Mouse (Mus musculus) limb, embryonic 14.5 days (tissue): Measurements from ENCODE around the gene Leng1. TPM values are rescaled to one million over a fixed set of nuclear protein-coding genes. Genes with fewer than 3 reads are reported as not detected.
A peak's percentile ranks its signal among the peaks of the same experiment; 100 is the strongest.
"Not testable (repeated sequence)": the region's sequence is repeated elsewhere in the genome, so short reads cannot be mapped to it uniquely, and the experiment has no call there.

Source experiments
- ATAC-seq: fragments of 200-750 bp; cut with Nextera tagmentation; 2 replicates; pipeline ENCODE4 v1.8.0; 2017; ENCODE audit warnings: low read depth, moderate number of reproducible peaks, moderate TSS enrichment; ENCODE audit not compliant: low FRiP score
- DNase-seq: peaks from one replicate; pipeline ENCODE4 v3.0.0-alpha.2; 2015; ENCODE audit warnings: low spot score
- H3K27ac ChIP-seq: fragments of 300-500 bp; sonication (generic); replicated peaks from 2 replicates; pipeline ENCODE4 v1.5.1; 2014; ENCODE audit warnings: low read depth, mild to moderate bottlenecking, low read length, moderate library complexity, mixed read lengths
- H3K27me3 ChIP-seq: fragments of 300-500 bp; sonication (generic); 2 replicates; pipeline ENCODE4 v1.6.1; 2014; ENCODE audit warnings: low read length, mixed read lengths; ENCODE audit not compliant: control insufficient read depth, insufficient read depth
- H3K36me3 ChIP-seq: fragments of 300-500 bp; sonication (generic); 2 replicates; pipeline ENCODE4 v1.6.1; 2014; ENCODE audit warnings: mild to moderate bottlenecking, low read length, moderate library complexity, mixed read lengths; ENCODE audit not compliant: control insufficient read depth, insufficient read depth
- H3K4me1 ChIP-seq: fragments of 300-500 bp; sonication (generic); 2 replicates; pipeline ENCODE4 v1.6.1; 2014; ENCODE audit warnings: antibody characterized with exemption, low read length, mixed read lengths; ENCODE audit not compliant: control insufficient read depth, insufficient read depth
- H3K4me2 ChIP-seq: fragments of 300-500 bp; sonication (generic); replicated peaks from 2 replicates; pipeline ENCODE4 v1.6.1; 2014; ENCODE audit warnings: low read depth, mild to moderate bottlenecking, low read length, moderate library complexity; ENCODE audit not compliant: severe bottlenecking
- H3K4me3 ChIP-seq: fragments of 300-500 bp; sonication (generic); replicated peaks from 2 replicates; pipeline ENCODE4 v1.5.1; 2014; ENCODE audit warnings: low read length
- H3K9ac ChIP-seq: fragments of 300-500 bp; sonication (generic); 2 replicates; pipeline ENCODE4 v1.6.1; 2014; ENCODE audit warnings: mild to moderate bottlenecking, low read depth, low read length, moderate library complexity; ENCODE audit not compliant: severe bottlenecking
- H3K9me3 ChIP-seq: fragments of 300-500 bp; sonication (generic); 2 replicates; pipeline ENCODE4 v1.6.1; 2016; ENCODE audit warnings: low read length; ENCODE audit not compliant: control insufficient read depth
- POLR2A ChIP-seq: fragments of 200-500 bp; IDR thresholded peaks from 2 replicates; pipeline ENCODE4 v1.8.0; 2012; ENCODE audit warnings: inconsistent platforms, mild to moderate bottlenecking, moderate library complexity, borderline replicate concordance; ENCODE audit not compliant: insufficient read depth, insufficient read length; ENCODE audit errors: extremely low read depth
- WGBS: fragments of 180-500 bp; shearing (Covaris S2); extraction: QIAGEN DNeasy Blood & Tissue Kit; methylation state at CpG from one replicate; pipeline ENCODE4 v1.1.7; 2014; 5-methylcytosine and 5-hydroxymethylcytosine counted together
- polyA plus RNA-seq, 2 experiments: library from polyadenylated mRNA; depleted of rRNA in 1 of 2; stranded (reverse) in 1 of 2; unstranded in 1 of 2; fragments of >200 nt; fragmentation: Nextera tagmentation in 1 of 2; extraction: Ambion mirVana in 1 of 2; gene quantifications; 2 replicates each; pipeline versions ENCODE4 v1.2.1 to v1.2.3; 2012 to 2014

Leng1 gene
- polyA plus RNA-seq, 2 experiments, result 10.5 to 12.6 TPM

DNA sequence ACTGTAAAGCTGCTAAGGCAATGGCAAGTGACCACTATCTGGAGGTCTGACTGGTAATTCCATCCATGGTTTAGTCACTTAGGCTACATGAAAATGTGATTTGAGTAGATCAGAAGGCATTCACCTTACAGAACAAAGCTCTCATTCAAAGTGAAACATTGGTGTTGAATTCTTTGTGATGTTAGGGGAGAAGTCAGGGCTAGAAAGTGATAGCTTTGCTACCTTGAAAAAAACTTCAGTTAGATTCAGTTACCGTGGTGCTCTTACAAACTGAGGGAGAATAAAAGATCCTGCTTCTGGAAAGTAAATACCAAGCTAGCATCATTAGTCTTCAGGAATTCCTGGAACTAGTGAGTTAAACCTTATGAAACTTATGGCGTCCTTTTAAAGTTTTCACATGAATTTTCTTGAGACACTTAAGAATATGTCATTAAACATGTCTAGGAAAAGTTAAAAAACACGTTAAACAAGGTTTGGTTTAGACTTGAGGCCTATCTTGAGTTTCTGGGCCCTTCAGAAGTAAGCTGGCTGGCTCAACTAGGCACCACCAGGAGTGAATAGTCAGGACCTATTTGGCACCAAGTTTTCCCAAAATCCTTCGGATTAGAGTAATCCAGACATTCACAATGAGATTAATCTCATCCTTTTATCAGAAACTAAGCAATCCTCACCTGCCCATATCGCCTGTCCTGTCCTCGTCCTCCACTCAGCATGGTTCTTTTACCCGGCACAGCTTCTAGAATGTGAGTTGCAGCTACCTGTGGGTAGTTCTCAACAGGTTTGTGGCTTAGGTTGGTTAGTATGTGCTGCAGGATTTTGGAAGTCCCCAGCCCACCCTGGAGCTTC lies 42.2 kb upstream of the Leng1 start:
- TF ChIP-seq POLR2A, result no peak
- Histone ChIP-seq H3K27ac (no peak overlapping the region), H3K9me3 (no peaks in the 10 kb centered on the region), H3K36me3 (peaks cover 34% of the 10 kb centered on the region), H3K4me3 (no peak overlapping the region), H3K4me2 (no peak overlapping the region), H3K4me1 (peaks cover 3% of the 10 kb centered on the region; the same call in 1 of the 2 replicates), H3K27me3 (no peaks in the 10 kb centered on the region), H3K9ac (no peak overlapping the region)
- no peak for ATAC-seq
- 26% methylated on average over 7 of the region's 7 CpGs for WGBS
- no peak for DNase-seq

DNA sequence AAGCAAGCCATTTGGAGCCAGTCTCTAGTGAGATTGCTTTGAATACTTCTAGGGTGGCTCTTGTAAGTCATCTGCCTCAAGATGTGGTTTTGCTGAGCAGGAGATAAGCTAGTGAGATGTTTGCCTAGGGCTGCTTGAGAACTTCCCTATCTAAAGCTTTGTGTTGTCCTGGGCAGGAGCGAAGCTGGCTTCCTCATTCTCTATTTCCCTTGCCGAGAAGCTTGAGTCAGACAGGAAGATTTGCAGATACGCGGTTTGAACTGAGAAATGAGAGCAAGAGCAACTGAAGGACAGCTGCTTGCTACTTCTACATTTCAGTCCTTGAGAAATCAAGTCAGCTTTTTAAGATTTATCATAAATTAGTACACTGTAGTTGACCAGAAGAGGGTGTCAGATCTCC lies 41.4 kb upstream of the Leng1 start:
- ATAC-seq (no peak), DNase-seq (no peak)
- Histone ChIP-seq H3K4me2 (no peak overlapping the region), H3K9me3 (no peaks in the 10 kb centered on the region), H3K9ac (no peak overlapping the region), H3K4me3 (no peak overlapping the region), H3K36me3 (peaks cover 34% of the 10 kb centered on the region), H3K27me3 (no peaks in the 10 kb centered on the region), H3K4me1 (peaks cover 3% of the 10 kb centered on the region; the same call in 1 of the 2 replicates), H3K27ac (no peak overlapping the region)
- no peak for TF ChIP-seq POLR2A
- WGBS, result 66% methylated on average over 4 of the region's 4 CpGs

DNA sequence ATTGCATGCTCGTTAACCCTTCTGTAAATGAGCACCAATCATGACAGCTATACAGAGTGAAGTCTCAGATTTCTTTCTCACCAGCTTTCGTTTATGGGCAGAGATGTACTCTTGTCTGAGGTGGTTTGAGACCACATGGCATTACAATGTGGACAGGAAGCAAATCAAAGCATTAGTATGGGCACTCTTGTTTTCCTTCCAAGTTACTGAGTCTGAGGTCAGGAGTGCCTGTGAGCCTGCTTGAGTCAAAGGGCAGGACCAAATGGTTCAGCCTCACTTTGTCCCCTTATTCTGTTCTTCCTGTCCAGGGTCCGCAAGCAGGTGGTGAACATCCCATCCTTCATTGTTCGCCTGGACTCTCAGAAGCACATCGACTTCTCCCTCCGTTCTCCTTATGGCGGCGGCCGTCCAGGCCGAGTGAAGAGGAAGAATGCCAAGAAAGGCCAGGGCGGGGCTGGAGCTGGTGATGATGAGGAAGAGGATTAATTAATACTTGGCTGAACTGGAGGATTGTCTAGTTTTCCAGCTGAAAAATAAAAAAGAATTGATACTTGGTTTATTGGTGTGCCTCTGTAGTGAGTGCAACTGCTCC lies 40.8 kb upstream of the Leng1 start:
- WGBS, result 65% methylated on average over 11 of the region's 11 CpGs
- no peak for TF ChIP-seq POLR2A
- Histone ChIP-seq H3K9me3 (no peaks in the 10 kb centered on the region), H3K36me3 (peaks cover 36% of the 10 kb centered on the region), H3K4me1 (peaks cover 3% of the 10 kb centered on the region; the same call in 1 of the 2 replicates), H3K4me2 (peak overlapping the region; percentile 87), H3K4me3 (peak overlapping the region; percentile 74), H3K9ac (0 out of 2 replicates have a peak overlapping the region, but pooled peaks have one; percentile 92), H3K27ac (no peak overlapping the region), H3K27me3 (no peaks in the 10 kb centered on the region)
- ATAC-seq, result no peak
- no peak for DNase-seq

DNA sequence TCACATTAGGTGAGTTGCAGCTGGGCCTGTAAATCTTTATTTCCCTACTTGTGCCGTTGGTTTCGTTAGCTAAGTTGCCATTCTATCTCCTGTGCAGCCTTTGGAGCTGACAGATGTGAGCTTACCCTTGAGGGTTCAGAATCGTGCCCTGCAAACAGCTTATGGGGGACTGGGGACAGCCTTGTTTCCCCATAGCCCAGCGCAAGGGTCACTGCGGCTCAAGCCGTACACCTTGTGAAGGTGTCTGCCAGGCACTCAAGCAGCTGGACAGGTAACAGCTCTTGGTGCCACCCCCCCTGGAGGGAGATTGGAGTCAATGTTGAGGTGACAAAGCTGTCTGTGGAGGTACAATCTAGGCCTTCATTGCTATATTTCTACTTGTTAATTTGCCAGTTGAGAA lies 40.3 kb upstream of the Leng1 start:
- peaks cover 42% of the 10 kb centered on the region for H3K36me3 ChIP-seq
- H3K4me1 ChIP-seq, result peaks cover 3% of the 10 kb centered on the region; the same call in 1 of the 2 replicates
- H3K27me3 ChIP-seq, result no peaks in the 10 kb centered on the region
- H3K4me2 ChIP-seq, result peak overlapping the region; percentile 87
- H3K27ac ChIP-seq, result no peak overlapping the region
- no peak for ATAC-seq
- peak overlapping the region; percentile 92 for H3K9ac ChIP-seq
- DNase-seq, result no peak
- WGBS, result 31% methylated on average over 6 of the region's 6 CpGs
- H3K4me3 ChIP-seq, result peak overlapping the region; percentile 74
- TF ChIP-seq POLR2A, result no peak
- H3K9me3 ChIP-seq, result no peaks in the 10 kb centered on the region

DNA sequence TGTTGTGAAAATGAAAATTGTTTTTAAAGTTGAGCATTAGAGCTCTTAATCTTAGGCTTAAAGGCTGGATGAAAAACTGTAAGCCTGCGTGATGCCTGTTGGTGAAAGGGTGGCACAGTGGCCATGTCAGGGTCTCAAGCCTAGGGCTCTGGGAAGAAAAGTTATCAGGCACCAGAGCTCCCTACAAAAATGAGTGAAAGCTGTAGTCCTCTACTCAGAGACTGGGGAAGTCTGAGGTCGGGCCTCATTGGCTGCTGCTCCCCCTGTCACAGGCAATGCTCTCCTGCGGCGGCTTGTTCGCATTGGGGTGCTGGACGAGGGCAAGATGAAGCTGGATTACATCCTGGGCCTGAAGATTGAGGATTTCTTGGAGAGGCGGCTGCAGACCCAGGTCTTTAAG lies 39.8 kb upstream of the Leng1 start:
- not testable (repeated sequence) for DNase-seq, ATAC-seq, H3K4me1 ChIP-seq, H3K27me3 ChIP-seq, H3K9me3 ChIP-seq
- Histone ChIP-seq H3K27ac (peak overlapping the region; percentile 95; the same call in 1 of the 2 replicates), H3K4me3 (peak overlapping the region; percentile 74), H3K36me3 (peaks cover 44% of the 10 kb centered on the region), H3K9ac (peak overlapping the region; percentile 92), H3K4me2 (peak overlapping the region; percentile 87)
- WGBS, result 3% methylated on average over 5 of the region's 7 CpGs
